Mouse (Mus musculus): ENCODE measurements around the gene Timd2.

GRCm38 (mm10) chr11:46733242-46733789, 26.5 kb upstream of the Timd2 start:
- TF ChIP-seq CTCF (conservative IDR thresholded peaks at IDR 0.05; ENCODE audit: insufficient read depth, insufficient read length, low read depth, low read length) (peak; percentile 52), POLR2A (IDR thresholded peaks at IDR 0.05; ENCODE audit: low read depth, low read length) (no peak)

Data from kidney, adult 2 months (tissue).